Mouse (Mus musculus) frontal cortex, postnatal 10 days (tissue): ENCODE measurements around the gene Acot12.
"Not testable (repeated sequence)": the region's sequence is repeated elsewhere in the genome, so short reads cannot be mapped to it uniquely, and the experiment has no call there.

ENCODE experiments used
- DNase-seq, 2 experiments: peaks; one replicate each; pipeline ENCODE4 v3.0.0; 2022; ENCODE audit warnings: low spot score in 2 of 2, mixed read lengths in 1 of 2

The Acot12 gene

GRCm38 (mm10) chr13:91760302-91761050, 19.2 kb downstream of the Acot12 start:
- no peak for DNase-seq

- DNase-seq, result no peak
These were observed 20.5 kb downstream of the Acot12 start for GRCm38 (mm10) chr13:91761654-91762445.

- not testable (repeated sequence) for DNase-seq
These were observed 22.3 kb downstream of the Acot12 start for GRCm38 (mm10) chr13:91763654-91764053.

GRCm38 (mm10) chr13:91765627-91766026, 24.3 kb downstream of the Acot12 start:
- DNase-seq, result no peak

- DNase-seq, result no peak
These were observed 27.7 kb downstream of the Acot12 start for GRCm38 (mm10) chr13:91768683-91769651.

- DNase-seq, result no peak
These were observed 36.8 kb downstream of the Acot12 start for GRCm38 (mm10) chr13:91778092-91778491.

GRCm38 (mm10) chr13:91779892-91780291, 38.6 kb downstream of the Acot12 start:
- no peak for DNase-seq

- DNase-seq, result no peak
These were observed 50.7 kb downstream of the Acot12 start for GRCm38 (mm10) chr13:91792035-91792434.

- DNase-seq, result no peak
These were observed 53.7 kb downstream of the Acot12 start for GRCm38 (mm10) chr13:91794926-91795436.

- no peak for DNase-seq
These were observed 54.3 kb downstream of the Acot12 start for GRCm38 (mm10) chr13:91795593-91795992.

- no peak for DNase-seq
These were observed 54.7 kb downstream of the Acot12 start for GRCm38 (mm10) chr13:91796003-91796402.

- DNase-seq, result no peak
These were observed 55.6 kb downstream of the Acot12 start for GRCm38 (mm10) chr13:91796916-91797315.

GRCm38 (mm10) chr13:91797442-91797841, 56.1 kb downstream of the Acot12 start:
- DNase-seq, result no peak

- DNase-seq, result no peak
These were observed 60.4 kb downstream of the Acot12 start for GRCm38 (mm10) chr13:91801726-91802125.

- peak; percentile 81 to 89 for DNase-seq
These were observed 66.0 kb downstream of the Acot12 start, which contains the start of gene Zcchc9 for GRCm38 (mm10) chr13:91807155-91807839. Gene Zcchc9, minus strand, starts transcription at chr13:91807705.

GRCm38 (mm10) chr13:91807874-91808575, 66.7 kb downstream of the Acot12 start:
- DNase-seq, result no peak

GRCm38 (mm10) chr13:91809476-91809875, 68.2 kb downstream of the Acot12 start:
- DNase-seq, result no peak

GRCm38 (mm10) chr13:91814670-91815069, 73.4 kb downstream of the Acot12 start:
- no peak for DNase-seq

GRCm38 (mm10) chr13:91823735-91824134, 82.4 kb downstream of the Acot12 start:
- no peak for DNase-seq

GRCm38 (mm10) chr13:91824845-91825550, 83.7 kb downstream of the Acot12 start:
- DNase-seq, result no peak
